Mouse (Mus musculus) kidney, embryonic 14.5 days (tissue): ENCODE results near the gene Cyp51. TPM values are rescaled to one million over a fixed set of nuclear protein-coding genes. Genes with fewer than 3 reads are reported as not detected.

Source experiments
- ATAC-seq: fragments of 200-750 bp; cut with Nextera tagmentation; 2 replicates; pipeline ENCODE4 v1.8.0; 2017; ENCODE audit warnings: moderate number of reproducible peaks, mild to moderate bottlenecking, moderate TSS enrichment, moderate library complexity; ENCODE audit not compliant: low FRiP score, low TSS enrichment
- H3K27ac ChIP-seq: fragments of 300-500 bp; sonication (generic); 2 replicates; pipeline ENCODE4 v1.5.1; 2014; ENCODE audit warnings: low read depth, mild to moderate bottlenecking, low read length, moderate library complexity, mixed read lengths
- H3K27me3 ChIP-seq: fragments of 300-500 bp; sonication (generic); 2 replicates; pipeline ENCODE4 v1.6.1; 2014; ENCODE audit warnings: mild to moderate bottlenecking, low read length; ENCODE audit not compliant: control insufficient read depth, insufficient read depth
- H3K36me3 ChIP-seq: fragments of 300-500 bp; sonication (generic); 2 replicates; pipeline ENCODE4 v1.6.1; 2014; ENCODE audit warnings: low read length, mixed read lengths; ENCODE audit not compliant: control insufficient read depth, insufficient read depth
- H3K4me1 ChIP-seq: fragments of 300-500 bp; sonication (generic); 2 replicates; pipeline ENCODE4 v1.6.1; 2014; ENCODE audit warnings: low read length, mixed read lengths; ENCODE audit not compliant: control insufficient read depth, insufficient read depth
- H3K4me2 ChIP-seq: fragments of 300-500 bp; sonication (generic); replicated peaks from 2 replicates; pipeline ENCODE4 v1.6.1; 2014; ENCODE audit warnings: low read depth, mild to moderate bottlenecking, low read length
- H3K4me3 ChIP-seq: fragments of 300-500 bp; sonication (generic); 2 replicates; pipeline ENCODE4 v1.5.1; 2014; ENCODE audit warnings: mild to moderate bottlenecking, low read length
- H3K9ac ChIP-seq: fragments of 300-500 bp; sonication (generic); 2 replicates; pipeline ENCODE4 v1.6.1; 2014; ENCODE audit warnings: low read depth, mild to moderate bottlenecking, low read length, moderate library complexity
- H3K9me3 ChIP-seq: fragments of 300-500 bp; sonication (generic); 2 replicates; pipeline ENCODE4 v1.6.1; 2016; ENCODE audit warnings: low read length; ENCODE audit not compliant: control insufficient read depth
- WGBS: fragments of 180-500 bp; shearing (Covaris S2); extraction: QIAGEN DNeasy Blood & Tissue Kit; methylation state at CpG from one replicate; pipeline ENCODE4 v1.1.7; 2014; 5-methylcytosine and 5-hydroxymethylcytosine counted together
- polyA plus RNA-seq: library from polyadenylated mRNA; unstranded; fragments of >200 nt; fragmentation: Nextera tagmentation; extraction: Ambion mirVana; gene quantifications from 2 replicates; pipeline ENCODE4 v1.2.1, GENCODE M21; 2014

Cyp51 gene
- polyA plus RNA-seq, 1 experiment from 2014 or later: 82.3 TPM

- no peaks in the 10 kb centered on the region for H3K4me1 ChIP-seq
- no peak overlapping the region for H3K4me2 ChIP-seq
- no peaks in the 10 kb centered on the region for H3K9me3 ChIP-seq
- peaks cover 51% of the 10 kb centered on the region; the same call in 1 of the 2 replicates for H3K36me3 ChIP-seq
- H3K4me3 ChIP-seq: no peak overlapping the region
- WGBS: 93% methylated on average over 2 of the region's 2 CpGs
- no peak overlapping the region for H3K27ac ChIP-seq
- H3K9ac ChIP-seq: no peak overlapping the region
- no peaks in the 10 kb centered on the region for H3K27me3 ChIP-seq
- ATAC-seq: no peak
These were observed 63.6 kb downstream of the Cyp51 start for GRCm38 (mm10) chr5:4040922-4041321.

DNA sequence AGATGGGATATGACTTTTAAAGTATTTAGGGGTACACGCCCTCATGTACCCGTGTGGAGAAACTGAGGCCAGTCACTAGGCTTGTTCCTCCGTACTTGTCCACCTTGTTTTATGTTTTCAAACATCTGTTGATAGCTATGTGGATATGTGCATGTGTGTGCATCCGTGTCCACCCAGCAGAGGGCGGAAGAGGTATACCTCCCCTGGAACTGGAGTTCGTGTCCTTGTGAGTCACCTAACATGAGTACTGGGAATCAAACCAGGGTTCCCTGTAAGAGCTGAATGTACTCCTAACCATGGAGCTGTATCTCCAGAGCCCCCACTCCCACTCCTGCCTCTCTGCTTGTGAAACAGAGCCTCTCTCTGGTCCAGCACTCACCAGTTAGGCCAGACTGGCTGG lies 64.2 kb downstream of the Cyp51 start:
- ATAC-seq: no peak
- Histone ChIP-seq H3K4me2 (no peak overlapping the region), H3K27me3 (no peaks in the 10 kb centered on the region), H3K9ac (no peak overlapping the region), H3K4me1 (no peaks in the 10 kb centered on the region), H3K27ac (no peak overlapping the region), H3K9me3 (no peaks in the 10 kb centered on the region), H3K4me3 (no peak overlapping the region), H3K36me3 (peaks cover 52% of the 10 kb centered on the region)
- 93% methylated on average over 6 of the region's 6 CpGs for WGBS

DNA sequence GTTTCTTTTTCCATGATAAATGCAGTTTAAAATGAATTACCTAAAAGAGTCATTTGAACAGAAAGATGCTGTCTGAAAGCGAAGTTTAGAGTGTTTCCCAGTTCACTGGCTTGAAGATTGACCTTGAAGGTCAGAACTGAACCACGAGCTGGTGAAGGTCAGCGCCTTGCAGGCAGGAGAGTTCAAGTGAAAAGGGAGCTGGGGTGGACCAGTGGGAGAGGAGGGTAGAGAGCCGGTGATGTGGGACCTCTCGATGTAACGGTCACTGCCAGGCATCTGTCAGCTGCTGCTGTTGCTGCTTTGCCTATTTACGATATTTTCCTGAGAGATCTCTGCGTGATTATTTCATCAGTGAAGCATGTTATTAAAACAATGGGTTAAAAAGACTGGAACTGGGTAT lies 65.2 kb downstream of the Cyp51 start:
- Histone ChIP-seq H3K4me3 (no peak overlapping the region), H3K36me3 (peaks cover 54% of the 10 kb centered on the region), H3K9ac (no peak overlapping the region), H3K27ac (no peak overlapping the region), H3K27me3 (no peaks in the 10 kb centered on the region), H3K9me3 (no peaks in the 10 kb centered on the region), H3K4me1 (no peaks in the 10 kb centered on the region), H3K4me2 (no peak overlapping the region)
- no peak for ATAC-seq
- WGBS: 65% methylated on average over 8 of the region's 8 CpGs

- 95% methylated on average over 9 of the region's 9 CpGs for WGBS
These were observed 67.9 kb downstream of the Cyp51 start for GRCm38 (mm10) chr5:4036686-4037085.

DNA sequence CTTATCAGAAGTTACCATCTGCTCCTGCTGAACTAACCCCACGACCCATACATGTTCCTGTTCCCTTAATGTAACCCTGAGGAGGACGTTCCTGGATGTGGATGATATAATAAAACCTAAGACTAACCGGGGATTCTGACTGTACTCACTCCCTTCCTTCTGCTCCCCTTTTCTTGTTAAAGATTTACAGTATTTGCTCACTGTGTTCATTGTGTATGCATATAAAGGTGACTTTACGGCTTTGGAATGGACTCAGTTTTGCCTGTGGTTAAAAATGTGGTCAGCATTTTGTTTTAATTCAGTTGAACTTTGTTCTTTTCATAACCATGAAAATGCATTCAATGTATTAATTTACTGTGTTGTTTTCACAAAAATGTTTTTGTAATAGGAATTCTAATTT lies 72.7 kb downstream of the Cyp51 start:
- no peaks in the 10 kb centered on the region for H3K4me1 ChIP-seq
- H3K27me3 ChIP-seq: no peaks in the 10 kb centered on the region
- no peak overlapping the region for H3K4me3 ChIP-seq
- H3K9me3 ChIP-seq: no peaks in the 10 kb centered on the region
- H3K36me3 ChIP-seq: peaks cover 35% of the 10 kb centered on the region
- no peak overlapping the region for H3K9ac ChIP-seq
- 73% methylated on average over 4 of the region's 4 CpGs for WGBS
- no peak overlapping the region for H3K4me2 ChIP-seq
- H3K27ac ChIP-seq: no peak overlapping the region
- ATAC-seq: no peak

More at GRCm38 (mm10) chr5:4036686-4037085, 67.9 kb downstream of the Cyp51 start:
- Histone ChIP-seq H3K4me3 (no peak overlapping the region), H3K4me1 (no peaks in the 10 kb centered on the region), H3K9me3 (no peaks in the 10 kb centered on the region), H3K36me3 (peaks cover 50% of the 10 kb centered on the region), H3K4me2 (no peak overlapping the region), H3K27me3 (no peaks in the 10 kb centered on the region), H3K9ac (no peak overlapping the region), H3K27ac (no peak overlapping the region)
- no peak for ATAC-seq

Other genes with a start within 250 kb of the Cyp51 start
- gene Mterf1a, start 210.8 kb downstream of the Cyp51 start, polyA plus RNA-seq: 8.4 and 9.3 TPM in 2 replicates
- gene Akap9, start 176.7 kb downstream of the Cyp51 start, polyA plus RNA-seq: 106 and 119 TPM in 2 replicates
- gene Mterf1b, start 87.6 kb upstream of the Cyp51 start, polyA plus RNA-seq: 3.3 and 4.5 TPM in 2 replicates